Mouse (Mus musculus): ENCODE results near the gene Acot3.

Acot3 gene

GRCm38 (mm10) chr12:84101493-84101845 is 49.5 kb downstream of the Acot3 start:
- no peak for DNase-seq (ENCODE audit: low read depth)

- DNase-seq (ENCODE audit: low read depth), result no peak
Measured at GRCm38 (mm10) chr12:84107012-84107411, 55.1 kb downstream of the Acot3 start.

DNA sequence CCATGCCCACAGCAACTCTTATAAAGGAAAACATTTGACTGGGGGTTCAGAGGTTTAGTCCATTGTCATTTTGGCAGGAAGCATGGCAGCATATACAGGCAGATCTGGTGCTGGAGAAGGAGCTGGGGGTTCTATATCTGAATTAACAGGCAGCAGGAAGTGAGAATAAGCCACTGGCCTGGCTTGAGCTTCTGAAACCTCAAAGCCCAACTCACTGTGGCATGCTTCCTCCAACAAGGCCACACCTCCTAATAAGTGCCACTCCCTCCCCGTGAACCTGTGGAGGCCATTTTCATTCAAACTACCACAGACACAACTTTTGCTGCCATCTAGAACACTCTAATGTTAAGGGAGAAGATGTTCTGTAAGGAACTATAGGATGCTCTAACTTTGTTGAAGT is 55.7 kb downstream of the Acot3 start:
- DNase-seq (ENCODE audit: low read depth), result no peak

GRCm38 (mm10) chr12:84109924-84110323 is 58.0 kb downstream of the Acot3 start:
- no peak for DNase-seq (ENCODE audit: low read depth)

Measured in fibroblast of lung, adult 2 months (primary cell).